ENCODE assay signal across 14 mouse cellular contexts in genomic region chr11:87665658-87666057, GRCm38 (mm10). TPM values are rescaled to one million over a fixed set of nuclear protein-coding genes. Genes with fewer than 3 reads are reported as not detected.
DNase-seq lines count a peak whose midpoint lies in the region; ATAC-seq and TF ChIP-seq lines count a peak whose summit lies in the region.
"Had no signal": no experiment of that assay in that cellular context is flagged by ENCODE, and none has a peak within 500 bp of the region (broad histone marks: within the 10 kb centered on the region; RNA-seq: fewer than 3 reads in every experiment).

No protein-coding gene starts in this region.

- H3K27ac ChIP-seq in kidney, embryonic 15.5 days: no peak overlapping the region
- H3K27ac ChIP-seq in CH12.LX (ENCODE audit: insufficient read depth, low read depth): peak overlapping the region; percentile 85; the same call in 1 of the 2 replicates
- H3K27ac ChIP-seq in embryonic facial prominence, embryonic 15.5 days (replicated peaks): no peak overlapping the region
- no peak overlapping the region for H3K27ac ChIP-seq in liver, embryonic 14.5 days
- H3K27ac ChIP-seq in midbrain, embryonic 16.5 days (ENCODE audit: low read length): no peak overlapping the region
- H3K27ac ChIP-seq: forebrain, embryonic 15.5 days; neural tube, embryonic 13.5 days had no signal

- peak overlapping the region; percentile 38 for H3K4me2 ChIP-seq in kidney, embryonic 15.5 days
- H3K4me2 ChIP-seq in CH12.LX (ENCODE audit: insufficient read depth, low read depth, poor library complexity, severe bottlenecking): peak overlapping the region; percentile 94
- H3K4me2 ChIP-seq in embryonic facial prominence, embryonic 15.5 days (replicated peaks): peak overlapping the region; percentile 13
- peak overlapping the region; percentile 37 for H3K4me2 ChIP-seq in liver, embryonic 14.5 days (ENCODE audit: low read depth)
- no peak overlapping the region for H3K4me2 ChIP-seq in midbrain, embryonic 16.5 days (ENCODE audit: low read length)
- H3K4me2 ChIP-seq: forebrain, embryonic 15.5 days; neural tube, embryonic 13.5 days had no signal

- no peak for TF ChIP-seq RAD21 in CH12.LX (IDR thresholded peaks at IDR 0.05; ENCODE audit: low read depth, low read length)

- no peaks in the 10 kb centered on the region for H3K9me3 ChIP-seq in kidney, embryonic 15.5 days (replicated peaks)
- H3K9me3 ChIP-seq in CH12.LX (replicated peaks; ENCODE audit: low read length): no peaks in the 10 kb centered on the region
- H3K9me3 ChIP-seq in embryonic facial prominence, embryonic 15.5 days (replicated peaks): no peaks in the 10 kb centered on the region
- H3K9me3 ChIP-seq in liver, embryonic 14.5 days (ENCODE audit: control insufficient read depth, low read length): no peaks in the 10 kb centered on the region
- no peaks in the 10 kb centered on the region for H3K9me3 ChIP-seq in midbrain, embryonic 16.5 days (replicated peaks; ENCODE audit: control insufficient read depth, low read length, poor library complexity, severe bottlenecking)
- H3K9me3 ChIP-seq: forebrain, embryonic 15.5 days; neural tube, embryonic 13.5 days had no signal

- no peaks in the 10 kb centered on the region for H3K36me3 ChIP-seq in kidney, embryonic 15.5 days
- peaks cover 0 to 17% of the 10 kb centered on the region in 2 experiments for H3K36me3 ChIP-seq in CH12.LX (replicated peaks in 1 of 2; ENCODE audit: control insufficient read depth in 1 of 2, insufficient read depth in 1 of 2, low read length in 1 of 2)
- no peaks in the 10 kb centered on the region for H3K36me3 ChIP-seq in embryonic facial prominence, embryonic 15.5 days
- H3K36me3 ChIP-seq in liver, embryonic 14.5 days (replicated peaks; ENCODE audit: control insufficient read depth, insufficient read depth, low read depth): no peaks in the 10 kb centered on the region
- H3K36me3 ChIP-seq in midbrain, embryonic 16.5 days (ENCODE audit: control insufficient read depth, insufficient read depth, low read length): no peaks in the 10 kb centered on the region
- H3K36me3 ChIP-seq: forebrain, embryonic 15.5 days; neural tube, embryonic 13.5 days had no signal

- H3K79me2 ChIP-seq in CH12.LX (replicated peaks; ENCODE audit: control insufficient read depth, extremely low read depth, insufficient read depth, poor library complexity, severe bottlenecking): peaks cover 72% of the 10 kb centered on the region

- no peak for TF ChIP-seq POLR2A in CH12.LX (IDR thresholded peaks at IDR 0.05; ENCODE audit: low read depth, low read length)

- peaks cover 7% of the 10 kb centered on the region for H3K4me1 ChIP-seq in kidney, embryonic 15.5 days
- H3K4me1 ChIP-seq in CH12.LX (ENCODE audit: control insufficient read depth in 1 of 2, insufficient read depth in 2 of 2): peaks cover 4 to 31% of the 10 kb centered on the region in 2 experiments
- H3K4me1 ChIP-seq in embryonic facial prominence, embryonic 15.5 days: no peaks in the 10 kb centered on the region
- H3K4me1 ChIP-seq in liver, embryonic 14.5 days (replicated peaks; ENCODE audit: control insufficient read depth in 2 of 2, insufficient read depth in 2 of 2, low read length in 1 of 2): peaks cover 0 to 8% of the 10 kb centered on the region in 2 experiments; a peak in 1 of 4 replicates
- H3K4me1 ChIP-seq in midbrain, embryonic 16.5 days (ENCODE audit: control insufficient read depth, insufficient read depth, low read length): peaks cover 8% of the 10 kb centered on the region

- no peak for DNase-seq in kidney, postnatal 14 days
- DNase-seq in CH12.LX (ENCODE audit: extremely low read depth): no peak
- no peak for DNase-seq in liver, embryonic 14.5 days (ENCODE audit: low read depth in 3 of 3, low spot score in 3 of 3)
- DNase-seq in ovary, postnatal 14 days (ENCODE audit: low spot score): no peak
- DNase-seq in adrenal gland, adult 2 months: no peak
- DNase-seq: heart, postnatal 4 days; thymus, adult 2 months had no signal

- TF ChIP-seq CTCF in CH12.LX (conservative IDR thresholded peaks at IDR 0.05 in 1 of 2, IDR thresholded peaks at IDR 0.05 in 1 of 2; ENCODE audit: low read depth in 2 of 2, low read length in 2 of 2): no peak
- no peak for TF ChIP-seq CTCF in liver, embryonic 14.5 days (IDR thresholded peaks at IDR 0.05; ENCODE audit: low read depth)

- no peak for ATAC-seq in kidney, embryonic 15.5 days (replicated peaks; ENCODE audit: low FRiP score)
- ATAC-seq in embryonic facial prominence, embryonic 15.5 days (ENCODE audit: insufficient number of reproducible peaks, low FRiP score, low TSS enrichment, low read depth): no peak
- no peak for ATAC-seq in liver, embryonic 14.5 days (ENCODE audit: insufficient read depth)
- no peak for ATAC-seq in midbrain, embryonic 16.5 days
- ATAC-seq: forebrain, embryonic 15.5 days; inflammation-experienced regulatory T-cells, adult 6 months had no signal

- peak overlapping the region; percentile 33 for H3K4me3 ChIP-seq in kidney, embryonic 15.5 days (replicated peaks)
- H3K4me3 ChIP-seq in CH12.LX (replicated peaks in 1 of 3; ENCODE audit: low read depth in 2 of 3, low read length in 2 of 3, poor library complexity in 1 of 3): peak overlapping the region; percentile 60 to 80 (median 80)
- peak overlapping the region; percentile 21 for H3K4me3 ChIP-seq in embryonic facial prominence, embryonic 15.5 days (replicated peaks)
- peak overlapping the region; percentile 33 to 40; a peak in 3 of 4 replicates for H3K4me3 ChIP-seq in liver, embryonic 14.5 days (ENCODE audit: insufficient read depth in 1 of 2, low read depth in 2 of 2, low read length in 2 of 2)
- no peak overlapping the region for H3K4me3 ChIP-seq in midbrain, embryonic 16.5 days (ENCODE audit: low read depth, low read length)
- H3K4me3 ChIP-seq: forebrain, embryonic 15.5 days; neural tube, embryonic 13.5 days had no signal

- no peak for TF ChIP-seq EP300 in CH12.LX (IDR thresholded peaks at IDR 0.05; ENCODE audit: low read length)
- no peak for TF ChIP-seq EP300 in liver, embryonic 14.5 days (IDR thresholded peaks at IDR 0.05; ENCODE audit: low read depth)

- WGBS in kidney, embryonic 15.5 days: 71% methylated on average over 2 of the region's 2 CpGs
- WGBS in embryonic facial prominence, embryonic 15.5 days: 63% methylated on average over 2 of the region's 2 CpGs
- 59% methylated on average over 2 of the region's 2 CpGs for WGBS in liver, embryonic 14.5 days (ENCODE audit: insufficient replicate concordance)
- 89% methylated on average over 2 of the region's 2 CpGs for WGBS in midbrain, embryonic 16.5 days

- H3K27me3 ChIP-seq in kidney, embryonic 15.5 days: peaks cover 19% of the 10 kb centered on the region
- H3K27me3 ChIP-seq in CH12.LX (replicated peaks): no peaks in the 10 kb centered on the region
- no peaks in the 10 kb centered on the region; the same call in 1 of the 2 replicates for H3K27me3 ChIP-seq in embryonic facial prominence, embryonic 15.5 days
- H3K27me3 ChIP-seq in liver, embryonic 14.5 days (ENCODE audit: control insufficient read depth, insufficient read depth, low read length): no peaks in the 10 kb centered on the region
- peaks cover 4% of the 10 kb centered on the region; the same call in 1 of the 2 replicates for H3K27me3 ChIP-seq in midbrain, embryonic 16.5 days (ENCODE audit: control insufficient read depth, insufficient read depth, low read depth, low read length)

- dilution Hi-C loops in CH12.LX (cut with MboI; ENCODE audit: extremely low pct_ligation_motif_present, extremely low pct_unique_long_range_greater_than_20kb, low sequenced_read_pairs): no loop called here

- H3K9ac ChIP-seq in kidney, embryonic 15.5 days: no peak overlapping the region
- peak overlapping the region; percentile 99 for H3K9ac ChIP-seq in CH12.LX (ENCODE audit: insufficient read depth, low read depth)
- no peak overlapping the region for H3K9ac ChIP-seq in embryonic facial prominence, embryonic 15.5 days
- no peak overlapping the region for H3K9ac ChIP-seq in liver, embryonic 14.5 days (replicated peaks)
- H3K9ac ChIP-seq in midbrain, embryonic 16.5 days (ENCODE audit: low read depth, low read length): no peak overlapping the region
- H3K9ac ChIP-seq: forebrain, embryonic 15.5 days; neural tube, embryonic 13.5 days had no signal

- in situ Hi-C loops in CH12.LX (cut with MboI; ENCODE audit: low pct_ligation_motif_present, low pct_unique_long_range_greater_than_20kb, low sequenced_read_pairs): no loop called here

TF ChIP-seq in CH12.LX, 34 proteins besides CTCF, POLR2A, EP300 and RAD21:
- TF ChIP-seq RCOR1 (conservative IDR thresholded peaks at IDR 0.05; ENCODE audit: low read depth, low read length) (0 out of 2 replicates have a peak, but pooled peaks have one; percentile 5), KAT2A (IDR thresholded peaks at IDR 0.05; ENCODE audit: insufficient replicate concordance, low read length) (no peak)

RNA-seq across cellular contexts. Expression of gene Rnf43, which starts 3.1 kb away (rescaled TPM):
- 6.7 and 6.8 TPM in 2 replicates for polyA plus RNA-seq in kidney, embryonic 15.5 days (2015; fragmentation: Nextera tagmentation; extraction: Ambion mirVana)
- total RNA-seq in CH12.LX (2012; rRNA removed) (23.8 and 27.7 TPM in 2 replicates), CH12.LX (2014; rRNA removed) (10.7 and 12.2 TPM in 2 replicates)
- polyA plus RNA-seq in CH12.LX (2012; ENCODE audit: insufficient read length, low read depth): 26.3 and 27.8 TPM in 2 replicates
- polyA plus RNA-seq in embryonic facial prominence, embryonic 15.5 days (2015; fragmentation: Nextera tagmentation; extraction: Ambion mirVana): 8.7 and 9.2 TPM in 2 replicates
- polyA plus RNA-seq in liver, embryonic 14.5 days (2012; rRNA removed): 3.5 and 4.2 TPM in 2 replicates
- polyA plus RNA-seq in liver, embryonic 14.5 days (2014; fragmentation: Nextera tagmentation; extraction: Ambion mirVana): 4.5 and 5.0 TPM in 2 replicates
- 1 to 10 TPM; 3.8 to 7.8 TPM for total RNA-seq in adrenal gland, adult 2 months (2021)
- polyA plus RNA-seq in adrenal gland, adult 2 months (2012; rRNA removed): 5.3 and 6.4 TPM in 2 replicates
- polyA plus RNA-seq in midbrain, embryonic 16.5 days (2015; fragmentation: Nextera tagmentation; extraction: Ambion mirVana): 0.68 and 1.4 TPM in 2 replicates
- polyA plus RNA-seq: C2C12 had no signal

RNA-seq across cellular contexts. Expression of gene Hsf5, which starts 48.7 kb away (rescaled TPM):
- 0.26 TPM in 2 replicates for polyA plus RNA-seq in kidney, embryonic 15.5 days (2015; fragmentation: Nextera tagmentation; extraction: Ambion mirVana)
- total RNA-seq in CH12.LX (2012; rRNA removed) (0.04 TPM in 1 of 2 replicates, not detected in the other), CH12.LX (2014; rRNA removed) (not detected in 2 replicates)
- polyA plus RNA-seq in CH12.LX (2012; ENCODE audit: insufficient read length, low read depth): not detected in 2 replicates
- polyA plus RNA-seq in embryonic facial prominence, embryonic 15.5 days (2015; fragmentation: Nextera tagmentation; extraction: Ambion mirVana): 0.25 and 0.35 TPM in 2 replicates
- polyA plus RNA-seq in liver, embryonic 14.5 days (2012; rRNA removed): 0.02 TPM in 1 of 2 replicates, not detected in the other
- polyA plus RNA-seq in liver, embryonic 14.5 days (2014; fragmentation: Nextera tagmentation; extraction: Ambion mirVana): not detected in 2 replicates
- under 1 TPM in 1 of 2 experiments, not detected in 1; 0.12 TPM for total RNA-seq in adrenal gland, adult 2 months (2021)
- polyA plus RNA-seq in adrenal gland, adult 2 months (2012; rRNA removed): 0.04 TPM in 1 of 2 replicates, not detected in the other
- polyA plus RNA-seq in midbrain, embryonic 16.5 days (2015; fragmentation: Nextera tagmentation; extraction: Ambion mirVana): 0.39 and 0.57 TPM in 2 replicates
